In the genomic region with DNA sequence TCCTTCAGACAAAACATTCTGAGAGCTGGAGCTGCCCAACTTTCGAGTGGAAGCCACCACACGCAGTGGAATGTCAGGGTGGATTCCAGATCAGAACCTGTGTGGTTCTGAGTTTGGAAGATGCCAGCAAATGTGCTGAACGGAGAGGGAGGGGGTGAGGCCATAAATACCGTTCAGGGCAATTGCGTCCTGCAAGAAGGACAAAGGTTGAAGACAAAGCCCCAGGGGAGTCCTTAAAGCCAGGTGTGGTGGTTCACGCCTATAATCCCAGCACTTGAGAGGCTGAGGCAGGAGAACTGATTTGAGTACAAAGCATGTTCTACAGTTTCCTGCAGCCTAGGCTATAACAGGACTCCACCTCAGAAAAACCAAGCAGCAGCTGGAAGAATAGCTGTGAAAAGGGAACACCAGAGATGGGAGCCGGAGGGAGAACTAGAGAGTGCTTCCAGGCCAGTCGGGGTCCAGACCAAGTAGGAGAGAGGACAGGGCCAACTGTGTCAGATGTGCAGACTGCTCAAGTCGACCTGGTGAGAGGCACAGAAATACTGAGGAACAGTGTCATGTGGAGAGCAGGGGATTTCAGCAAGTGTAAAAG, we compare ENCODE assay signal across 11 mouse cellular contexts. TPM values are rescaled to one million over a fixed set of nuclear protein-coding genes. Genes with fewer than 3 reads are reported as not detected.
A peak's percentile ranks its signal among the peaks of the same experiment; 100 is the strongest.
DNase-seq lines count a peak whose midpoint lies in the region; ATAC-seq lines count a peak whose summit lies in the region.
"Had no signal": no experiment of that assay in that cellular context is flagged by ENCODE, and none has a peak within 500 bp of the region (broad histone marks: within the 10 kb centered on the region; RNA-seq: fewer than 3 reads in every experiment).

No protein-coding gene starts in this region.

- no peak overlapping the region for H3K27ac ChIP-seq in heart, embryonic 14.5 days (replicated peaks in 1 of 2; ENCODE audit: control insufficient read depth in 1 of 2, insufficient read depth in 1 of 2, low read depth in 2 of 2, low read length in 2 of 2)
- no peak overlapping the region for H3K27ac ChIP-seq in heart, embryonic 12.5 days (ENCODE audit: poor library complexity, severe bottlenecking)
- 0 out of 2 replicates have a peak overlapping the region, but pooled peaks have one; percentile 0 for H3K27ac ChIP-seq in limb, embryonic 15.5 days
- H3K27ac ChIP-seq: stomach, embryonic 15.5 days had no signal

- H3K4me2 ChIP-seq in heart, embryonic 14.5 days (ENCODE audit: low read length) = no peak overlapping the region
- H3K4me2 ChIP-seq in heart, embryonic 12.5 days = no peak overlapping the region
- no peak overlapping the region for H3K4me2 ChIP-seq in limb, embryonic 15.5 days
- H3K4me2 ChIP-seq: stomach, embryonic 15.5 days had no signal

- no peaks in the 10 kb centered on the region for H3K27me3 ChIP-seq in heart, embryonic 14.5 days (ENCODE audit: control insufficient read depth, insufficient read depth, low read length)
- no peaks in the 10 kb centered on the region for H3K27me3 ChIP-seq in heart, embryonic 12.5 days (replicated peaks)
- no peaks in the 10 kb centered on the region for H3K27me3 ChIP-seq in megakaryocyte, embryonic 14.5 days (replicated peaks)
- no peaks in the 10 kb centered on the region for H3K27me3 ChIP-seq in limb, embryonic 15.5 days
- H3K27me3 ChIP-seq: CH12.LX; stomach, embryonic 15.5 days had no signal

- peak overlapping the region; percentile 12; the same call in 1 of the 2 replicates for H3K9ac ChIP-seq in heart, embryonic 14.5 days (ENCODE audit: low read length)
- no peak overlapping the region for H3K9ac ChIP-seq in heart, embryonic 12.5 days
- no peak overlapping the region for H3K9ac ChIP-seq in limb, embryonic 15.5 days
- H3K9ac ChIP-seq: stomach, embryonic 15.5 days had no signal

- H3K9me3 ChIP-seq in heart, embryonic 14.5 days (ENCODE audit: control insufficient read depth, low read length) = no peaks in the 10 kb centered on the region
- no peaks in the 10 kb centered on the region for H3K9me3 ChIP-seq in heart, embryonic 12.5 days (replicated peaks)
- no peaks in the 10 kb centered on the region for H3K9me3 ChIP-seq in megakaryocyte, embryonic 14.5 days
- H3K9me3 ChIP-seq in limb, embryonic 15.5 days = no peaks in the 10 kb centered on the region
- H3K9me3 ChIP-seq: stomach, embryonic 15.5 days had no signal

- no peak for ATAC-seq in heart, embryonic 14.5 days (ENCODE audit: insufficient number of reproducible peaks, insufficient read depth, low FRiP score, low read depth)
- ATAC-seq in heart, embryonic 12.5 days (ENCODE audit: insufficient number of reproducible peaks, low FRiP score) = no peak
- ATAC-seq in megakaryocyte, adult 5-6 weeks (ENCODE audit: poor library complexity, severe bottlenecking) = no peak
- no peak for ATAC-seq in limb, embryonic 15.5 days (ENCODE audit: insufficient number of reproducible peaks, low FRiP score, low TSS enrichment, low read depth)
- ATAC-seq: activated CD4-positive, CD25-positive, alpha-beta regulatory T cell, adult 4 months had no signal

- peaks cover 7 to 25% of the 10 kb centered on the region in 2 experiments for H3K4me1 ChIP-seq in heart, embryonic 14.5 days (ENCODE audit: control insufficient read depth in 2 of 2, insufficient read depth in 2 of 2, low read length in 2 of 2)
- H3K4me1 ChIP-seq in heart, embryonic 12.5 days (replicated peaks) = peaks cover 44% of the 10 kb centered on the region
- peaks cover 77% of the 10 kb centered on the region for H3K4me1 ChIP-seq in megakaryocyte, embryonic 14.5 days
- H3K4me1 ChIP-seq in limb, embryonic 15.5 days = peaks cover 44% of the 10 kb centered on the region

- 60% methylated on average over 9 of the region's 9 CpGs for WGBS in heart, embryonic 14.5 days
- WGBS in heart, embryonic 12.5 days = 64% methylated on average over 9 of the region's 9 CpGs
- 38% methylated on average over 9 of the region's 9 CpGs for WGBS in limb, embryonic 15.5 days

- DNase-seq in ZHBTc4 (ENCODE audit: low read depth, low spot score) (peak; percentile 64), MN1 (ENCODE audit: low spot score) (no peak)
- DNase-seq in gastrocnemius, adult 8-10 months (ENCODE audit: low spot score in 2 of 2) = no peak

- no peak overlapping the region for H3K4me3 ChIP-seq in heart, embryonic 14.5 days (ENCODE audit: control insufficient read depth in 1 of 2, insufficient read depth in 1 of 2, low read depth in 1 of 2, low read length in 2 of 2)
- H3K4me3 ChIP-seq in heart, embryonic 12.5 days = no peak overlapping the region
- peak overlapping the region; percentile 69 for H3K4me3 ChIP-seq in megakaryocyte, embryonic 14.5 days (replicated peaks)
- no peak overlapping the region for H3K4me3 ChIP-seq in limb, embryonic 15.5 days
- H3K4me3 ChIP-seq: stomach, embryonic 15.5 days had no signal

- H3K36me3 ChIP-seq in heart, embryonic 14.5 days (ENCODE audit: control insufficient read depth, insufficient read depth, low read length) = peaks cover 10% of the 10 kb centered on the region; the same call in 1 of the 2 replicates
- H3K36me3 ChIP-seq in heart, embryonic 12.5 days = peaks cover 10% of the 10 kb centered on the region; the same call in 1 of the 2 replicates
- peaks cover 50% of the 10 kb centered on the region for H3K36me3 ChIP-seq in megakaryocyte, embryonic 14.5 days (replicated peaks; ENCODE audit: low read length)
- H3K36me3 ChIP-seq in limb, embryonic 15.5 days = peaks cover 4% of the 10 kb centered on the region; the same call in 1 of the 2 replicates

RNA-seq across cellular contexts. Expression of a gene that starts 4.5 kb away (rescaled TPM):
- polyA plus RNA-seq in heart, embryonic 14.5 days (2014; fragmentation: Nextera tagmentation; extraction: Ambion mirVana) = 72.8 and 74.9 TPM in 2 replicates
- polyA plus RNA-seq in heart, embryonic 12.5 days (2016; fragmentation: Nextera tagmentation; extraction: Ambion mirVana) = 89.4 and 90.6 TPM in 2 replicates
- polyA plus RNA-seq in megakaryocyte, embryonic 14.5 days (2012; ENCODE audit: insufficient read depth, low replicate concordance) = 174 and 242 TPM in 2 replicates
- total RNA-seq in megakaryocyte, adult 5-6 weeks (2015) = 287 and 312 TPM in 2 replicates
- 286 and 353 TPM in 2 replicates for total RNA-seq in megakaryocyte, adult 5-6 weeks (2017)
- polyA plus RNA-seq in limb, embryonic 15.5 days (2015; fragmentation: Nextera tagmentation; extraction: Ambion mirVana) = 104 and 112 TPM in 2 replicates
- 10 to 100 TPM; 67.9 to 73.8 (median 69.8) TPM for total RNA-seq in gastrocnemius, adult 8-10 months (2022)

RNA-seq across cellular contexts. Expression of a gene that starts 7.6 kb away (rescaled TPM):
- polyA plus RNA-seq in heart, embryonic 14.5 days (2014; fragmentation: Nextera tagmentation; extraction: Ambion mirVana) = 5.7 and 9.3 TPM in 2 replicates
- 3.9 and 7.8 TPM in 2 replicates for polyA plus RNA-seq in heart, embryonic 12.5 days (2016; fragmentation: Nextera tagmentation; extraction: Ambion mirVana)
- polyA plus RNA-seq in megakaryocyte, embryonic 14.5 days (2012; ENCODE audit: insufficient read depth, low replicate concordance) = 19.3 and 32.1 TPM in 2 replicates
- 172 and 189 TPM in 2 replicates for total RNA-seq in megakaryocyte, adult 5-6 weeks (2015)
- total RNA-seq in megakaryocyte, adult 5-6 weeks (2017) = 145 and 152 TPM in 2 replicates
- 13.4 and 15.2 TPM in 2 replicates for polyA plus RNA-seq in limb, embryonic 15.5 days (2015; fragmentation: Nextera tagmentation; extraction: Ambion mirVana)
- 1 to 10 TPM; 3.0 to 4.6 (median 4.0) TPM for total RNA-seq in gastrocnemius, adult 8-10 months (2022)

RNA-seq across cellular contexts. Expression of a gene that starts 16.2 kb away (rescaled TPM):
- 0.32 and 0.36 TPM in 2 replicates for polyA plus RNA-seq in heart, embryonic 14.5 days (2014; fragmentation: Nextera tagmentation; extraction: Ambion mirVana)
- 0.21 TPM in 1 of 2 replicates, not detected in the other for polyA plus RNA-seq in heart, embryonic 12.5 days (2016; fragmentation: Nextera tagmentation; extraction: Ambion mirVana)
- polyA plus RNA-seq in megakaryocyte, embryonic 14.5 days (2012; ENCODE audit: insufficient read depth, low replicate concordance) = 1.5 TPM in 1 of 2 replicates, not detected in the other
- total RNA-seq in megakaryocyte, adult 5-6 weeks (2015) = 8.9 and 9.6 TPM in 2 replicates
- total RNA-seq in megakaryocyte, adult 5-6 weeks (2017) = 12.4 and 18.3 TPM in 2 replicates
- 0.37 and 0.38 TPM in 2 replicates for polyA plus RNA-seq in limb, embryonic 15.5 days (2015; fragmentation: Nextera tagmentation; extraction: Ambion mirVana)
- under 1 TPM in 2 of 4 experiments, not detected in 2; 0.40 to 0.61 TPM for total RNA-seq in gastrocnemius, adult 8-10 months (2022)

RNA-seq across cellular contexts. Expression of a gene that starts 25.9 kb away (rescaled TPM):
- polyA plus RNA-seq in heart, embryonic 14.5 days (2014; fragmentation: Nextera tagmentation; extraction: Ambion mirVana) = 0.38 and 0.62 TPM in 2 replicates
- 0.33 and 0.41 TPM in 2 replicates for polyA plus RNA-seq in heart, embryonic 12.5 days (2016; fragmentation: Nextera tagmentation; extraction: Ambion mirVana)
- 1.1 TPM in 1 of 2 replicates, not detected in the other for polyA plus RNA-seq in megakaryocyte, embryonic 14.5 days (2012; ENCODE audit: insufficient read depth, low replicate concordance)
- total RNA-seq in megakaryocyte, adult 5-6 weeks (2015) = 105 and 109 TPM in 2 replicates
- total RNA-seq in megakaryocyte, adult 5-6 weeks (2017) = 110 and 132 TPM in 2 replicates
- 2.6 and 3.3 TPM in 2 replicates for polyA plus RNA-seq in limb, embryonic 15.5 days (2015; fragmentation: Nextera tagmentation; extraction: Ambion mirVana)
- total RNA-seq in gastrocnemius, adult 8-10 months (2022) = under 1 TPM in 2 of 4 experiments, not detected in 2; 0.19 to 0.81 TPM

RNA-seq across cellular contexts. Expression of a gene that starts 34.8 kb away (rescaled TPM):
- 0.78 TPM in 1 of 2 replicates, not detected in the other for polyA plus RNA-seq in heart, embryonic 14.5 days (2014; fragmentation: Nextera tagmentation; extraction: Ambion mirVana)
- 0.26 and 0.37 TPM in 2 replicates for polyA plus RNA-seq in heart, embryonic 12.5 days (2016; fragmentation: Nextera tagmentation; extraction: Ambion mirVana)
- 9.5 and 12.1 TPM in 2 replicates for polyA plus RNA-seq in megakaryocyte, embryonic 14.5 days (2012; ENCODE audit: insufficient read depth, low replicate concordance)
- total RNA-seq in megakaryocyte, adult 5-6 weeks (2015) = 10.0 and 10.8 TPM in 2 replicates
- 3.7 and 6.9 TPM in 2 replicates for total RNA-seq in megakaryocyte, adult 5-6 weeks (2017)
- 0.61 and 0.79 TPM in 2 replicates for polyA plus RNA-seq in limb, embryonic 15.5 days (2015; fragmentation: Nextera tagmentation; extraction: Ambion mirVana)
- total RNA-seq in gastrocnemius, adult 8-10 months (2022) = not detected
